Comparison of ENCODE assay signal across 9 mouse cellular contexts in the genomic region with DNA sequence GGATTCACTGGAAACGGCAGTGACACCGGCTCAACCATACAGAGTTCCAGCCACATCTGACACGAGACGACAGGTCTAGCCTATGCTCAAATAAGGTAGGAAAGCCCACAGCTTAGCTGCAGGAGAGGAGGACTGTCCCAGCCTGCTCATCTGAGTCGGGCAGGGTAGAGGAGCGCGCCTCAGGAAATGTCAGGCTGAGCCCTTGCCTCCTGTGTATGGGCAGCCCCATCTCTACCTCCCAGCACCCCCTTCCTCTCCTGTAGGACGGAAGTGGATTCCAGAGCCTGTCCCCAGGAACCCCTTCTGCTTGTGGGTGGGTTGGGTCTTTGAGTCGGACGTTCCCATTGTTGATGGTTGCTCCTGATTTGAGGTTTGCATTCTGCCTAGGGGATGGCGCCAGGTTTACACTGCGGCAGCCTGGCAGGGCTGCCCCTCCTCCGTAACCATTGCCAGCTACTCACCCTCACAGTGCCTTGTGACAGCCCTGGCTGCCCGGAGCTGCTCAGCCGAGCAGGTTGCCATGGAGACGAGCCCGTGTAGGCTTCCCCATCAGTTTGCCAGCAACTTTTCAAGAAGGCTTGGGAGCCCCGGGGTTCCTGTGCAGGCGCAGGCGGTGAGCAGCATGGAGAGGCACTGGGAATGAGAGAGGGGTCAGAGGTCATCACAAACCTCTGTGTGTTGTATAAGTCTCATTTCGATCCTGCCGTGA. TPM values are rescaled to one million over a fixed set of nuclear protein-coding genes. Genes with fewer than 3 reads are reported as not detected.
A peak's percentile ranks its signal among the peaks of the same experiment; 100 is the strongest.
DNase-seq lines count a peak whose midpoint lies in the region; ATAC-seq and TF ChIP-seq lines count a peak whose summit lies in the region.
"Had no signal": no experiment of that assay in that cellular context is flagged by ENCODE, and none has a peak within 500 bp of the region (broad histone marks: within the 10 kb centered on the region; RNA-seq: fewer than 3 reads in every experiment).

No protein-coding gene starts in this region.

- no peak overlapping the region for H3K4me3 ChIP-seq in lung, embryonic 16.5 days (ENCODE audit: low read length)
- H3K4me3 ChIP-seq in embryonic facial prominence, embryonic 11.5 days (ENCODE audit: low read depth, low read length) = no peak overlapping the region
- H3K4me3 ChIP-seq in hindbrain, postnatal 0 days (ENCODE audit: low read length) = no peak overlapping the region
- no peak overlapping the region for H3K4me3 ChIP-seq in olfactory bulb, adult 2 months (ENCODE audit: insufficient read depth, low read depth, low read length)

- H3K9me3 ChIP-seq in lung, embryonic 16.5 days (ENCODE audit: control insufficient read depth, low read length) = no peaks in the 10 kb centered on the region
- no peaks in the 10 kb centered on the region for H3K9me3 ChIP-seq in embryonic facial prominence, embryonic 11.5 days (replicated peaks; ENCODE audit: control insufficient read depth, low read length)
- no peaks in the 10 kb centered on the region for H3K9me3 ChIP-seq in hindbrain, postnatal 0 days (ENCODE audit: low read length)

- DNase-seq in lung, adult 18-20 months = no peak
- peak; percentile 79 for DNase-seq in embryonic facial prominence, embryonic 11.5 days (ENCODE audit: low spot score)
- DNase-seq in hindbrain, postnatal 0 days (ENCODE audit: low spot score) = peak; percentile 95
- DNase-seq in left cerebral cortex, postnatal 10 days (ENCODE audit: extremely low spot score in 1 of 2, low spot score in 2 of 2) = peak; percentile 88 to 89
- DNase-seq in thymus, postnatal 0 days (ENCODE audit: low spot score) = no peak
- DNase-seq in gastrocnemius, adult 18-20 months (ENCODE audit: low spot score) = no peak

- peak; percentile 71 for ATAC-seq in lung, embryonic 16.5 days (ENCODE audit: low read depth)
- ATAC-seq in embryonic facial prominence, embryonic 11.5 days (replicated peaks; ENCODE audit: insufficient number of reproducible peaks, low FRiP score, low TSS enrichment, low read depth) = peak; percentile 49; the same call in 1 of the 2 replicates
- ATAC-seq in hindbrain, postnatal 0 days = peak; percentile 93

- intact Hi-C loops in left cerebral cortex, postnatal 10 days (cut with DNase I) = no loop called here

- H3K4me2 ChIP-seq in lung, embryonic 16.5 days (ENCODE audit: low read depth, low read length) = no peak overlapping the region
- peak overlapping the region; percentile 23 for H3K4me2 ChIP-seq in embryonic facial prominence, embryonic 11.5 days (ENCODE audit: low read depth, low read length)
- peak overlapping the region; percentile 32 for H3K4me2 ChIP-seq in hindbrain, postnatal 0 days (ENCODE audit: low read depth, low read length)

- H3K4me1 ChIP-seq in lung, embryonic 16.5 days (replicated peaks; ENCODE audit: control insufficient read depth, insufficient read depth, low read length) = no peaks in the 10 kb centered on the region
- H3K4me1 ChIP-seq in embryonic facial prominence, embryonic 11.5 days (ENCODE audit: control insufficient read depth, insufficient read depth, low read length) = peaks cover 15% of the 10 kb centered on the region
- peaks cover 30% of the 10 kb centered on the region for H3K4me1 ChIP-seq in hindbrain, postnatal 0 days (ENCODE audit: insufficient read depth, low read length)
- H3K4me1 ChIP-seq in olfactory bulb, adult 2 months (ENCODE audit: control insufficient read depth, insufficient read depth, low read length) = peaks cover 39% of the 10 kb centered on the region

- no peak overlapping the region for H3K9ac ChIP-seq in lung, embryonic 16.5 days (ENCODE audit: low read length)
- H3K9ac ChIP-seq in embryonic facial prominence, embryonic 11.5 days (replicated peaks; ENCODE audit: low read length) = 0 out of 2 replicates have a peak overlapping the region, but pooled peaks have one; percentile 39
- no peak overlapping the region for H3K9ac ChIP-seq in hindbrain, postnatal 0 days (replicated peaks; ENCODE audit: low read length)

- no peaks in the 10 kb centered on the region for H3K36me3 ChIP-seq in lung, embryonic 16.5 days (ENCODE audit: control insufficient read depth, insufficient read depth, low read length)
- no peaks in the 10 kb centered on the region for H3K36me3 ChIP-seq in embryonic facial prominence, embryonic 11.5 days (replicated peaks; ENCODE audit: control insufficient read depth, insufficient read depth, low read depth, low read length)
- H3K36me3 ChIP-seq in hindbrain, postnatal 0 days (ENCODE audit: insufficient read depth, low read length) = no peaks in the 10 kb centered on the region

- TF ChIP-seq CTCF in hindbrain, postnatal 0 days (IDR thresholded peaks at IDR 0.05; ENCODE audit: low read depth) = no peak
- peak; percentile 26; the same call in 1 of the 2 replicates for TF ChIP-seq CTCF in olfactory bulb, adult 2 months (IDR thresholded peaks at IDR 0.05; ENCODE audit: insufficient read depth, low read depth, low read length)

- peaks cover 27% of the 10 kb centered on the region for H3K27me3 ChIP-seq in lung, embryonic 16.5 days (ENCODE audit: control insufficient read depth, insufficient read depth, low read depth, low read length)
- H3K27me3 ChIP-seq in embryonic facial prominence, embryonic 11.5 days (ENCODE audit: control insufficient read depth, insufficient read depth, low read length) = no peaks in the 10 kb centered on the region; the same call in 1 of the 2 replicates
- no peaks in the 10 kb centered on the region for H3K27me3 ChIP-seq in hindbrain, postnatal 0 days (ENCODE audit: insufficient read depth, low read length)

- no peak overlapping the region for H3K27ac ChIP-seq in lung, embryonic 16.5 days (ENCODE audit: low read length)
- H3K27ac ChIP-seq in embryonic facial prominence, embryonic 11.5 days (replicated peaks; ENCODE audit: low read depth, low read length) = no peak overlapping the region
- H3K27ac ChIP-seq in hindbrain, postnatal 0 days = peak overlapping the region; percentile 33; the same call in 1 of the 2 replicates
- H3K27ac ChIP-seq in olfactory bulb, adult 2 months (ENCODE audit: insufficient read depth, low read depth, low read length) = no peak overlapping the region

- 23% methylated on average over 22 of the region's 22 CpGs for WGBS in lung, embryonic 16.5 days
- WGBS in embryonic facial prominence, embryonic 11.5 days = 21% methylated on average over 22 of the region's 22 CpGs
- 14% methylated on average over 22 of the region's 22 CpGs for WGBS in hindbrain, postnatal 0 days
- 15% methylated on average over 22 of the region's 22 CpGs for WGBS in olfactory bulb, adult 2 months

- TF ChIP-seq POLR2A in olfactory bulb, adult 2 months (IDR thresholded peaks at IDR 0.05; ENCODE audit: insufficient read depth, low read depth, low read length) = no peak

RNA-seq across cellular contexts. Expression of gene Gm11733, which starts 47.6 kb away (rescaled TPM):
- polyA plus RNA-seq in lung, embryonic 16.5 days (2015; fragmentation: Nextera tagmentation; extraction: Ambion mirVana) = not detected in 2 replicates
- polyA plus RNA-seq in embryonic facial prominence, embryonic 11.5 days (2014; fragmentation: Nextera tagmentation; extraction: Ambion mirVana) = 0.17 and 0.18 TPM in 2 replicates
- 0.10 TPM in 1 of 2 replicates, not detected in the other for total RNA-seq in hindbrain, postnatal 0 days (2014; rRNA removed)
- 0.13 TPM in 1 of 2 replicates, not detected in the other for polyA plus RNA-seq in hindbrain, postnatal 0 days (2015; fragmentation: Nextera tagmentation; extraction: Ambion mirVana)
- under 1 TPM in 1 of 2 experiments, not detected in 1; 0.24 TPM for total RNA-seq in left cerebral cortex, postnatal 10 days (2021)
- polyA plus RNA-seq in olfactory bulb, adult 2 months (2012; ENCODE audit: insufficient read depth, insufficient read length, low replicate concordance, missing spikeins) = not detected in 2 replicates
- polyA plus RNA-seq in thymus, postnatal 0 days (2015; fragmentation: Nextera tagmentation; extraction: Ambion mirVana) = not detected in 2 replicates
- not detected for total RNA-seq in gastrocnemius, adult 18-20 months (2021)
- total RNA-seq: MEL had no signal

Comparison
In these comparisons a context has a peak if more than half of its experiments do, and no peak if none do; other contexts are left out.
1. DNase-seq: peak in embryonic facial prominence, embryonic 11.5 days (single experiment), hindbrain, postnatal 0 days (single experiment) and left cerebral cortex, postnatal 10 days (2 of 2); none in lung, adult 18-20 months (0 of 2), thymus, postnatal 0 days (single experiment) and gastrocnemius, adult 18-20 months (single experiment).
2. Peak in every context shown above with its lines, with median percentiles within 50 percentile points of each other: ATAC-seq.